Mouse (Mus musculus): ENCODE results near the gene Soga3. TPM values are rescaled to one million over a fixed set of nuclear protein-coding genes. Genes with fewer than 3 reads are reported as not detected.

The Soga3 gene
- total RNA-seq (2021), result not detected
- long read RNA-seq, experiment 1, result 0 reads
- long read RNA-seq, experiment 2, result 0 reads

- DNase-seq, result no peak
- intact Hi-C loops (cut with DNase I), result no loop called here
Observed at GRCm38 (mm10) chr10:29143566-29144335, at the start of gene Soga3. Soga3 (plus strand) TSS chr10:29143839.

GRCm38 (mm10) chr10:29106962-29107361, 36.7 kb upstream of the Soga3 start:
- no peak for DNase-seq
- intact Hi-C loops (cut with DNase I), result loop anchor here (5.0 to 10.0 kb wide), 2 partner anchors 95 to 208 kb away; partner anchors contain the start of gene Echdc1

GRCm38 (mm10) chr10:29142556-29143105, 1.0 kb upstream of the Soga3 start:
- intact Hi-C loops (cut with DNase I), result no loop called here
- no peak for DNase-seq

- no peak for DNase-seq
- intact Hi-C loops (cut with DNase I), result no loop called here
Observed at GRCm38 (mm10) chr10:29144612-29145405, 1.2 kb downstream of the Soga3 start.

- intact Hi-C loops (cut with DNase I), result no loop called here
- peak in 1 of 2 experiments; percentile 9 for DNase-seq
Observed at GRCm38 (mm10) chr10:29146198-29146857, 2.7 kb downstream of the Soga3 start.

GRCm38 (mm10) chr10:29146858-29147640, 3.4 kb downstream of the Soga3 start:
- intact Hi-C loops (cut with DNase I), result no loop called here
- peak; percentile 46 to 47 for DNase-seq

GRCm38 (mm10) chr10:29147641-29147990, 4.0 kb downstream of the Soga3 start:
- no peak for DNase-seq
- intact Hi-C loops (cut with DNase I), result no loop called here

- intact Hi-C loops (cut with DNase I), result no loop called here
- DNase-seq, result no peak
Observed at GRCm38 (mm10) chr10:29148076-29148475, 4.4 kb downstream of the Soga3 start.

GRCm38 (mm10) chr10:29155304-29155703, 11.7 kb downstream of the Soga3 start:
- intact Hi-C loops (cut with DNase I), result no loop called here
- no peak for DNase-seq

- DNase-seq, result no peak
- intact Hi-C loops (cut with DNase I), result no loop called here
Observed at GRCm38 (mm10) chr10:29161664-29162063, 18.0 kb downstream of the Soga3 start.

GRCm38 (mm10) chr10:29173778-29174177, 30.1 kb downstream of the Soga3 start:
- intact Hi-C loops (cut with DNase I), result no loop called here
- no peak for DNase-seq

GRCm38 (mm10) chr10:29175656-29176055, 32.0 kb downstream of the Soga3 start:
- intact Hi-C loops (cut with DNase I), result no loop called here
- no peak for DNase-seq

DNA sequence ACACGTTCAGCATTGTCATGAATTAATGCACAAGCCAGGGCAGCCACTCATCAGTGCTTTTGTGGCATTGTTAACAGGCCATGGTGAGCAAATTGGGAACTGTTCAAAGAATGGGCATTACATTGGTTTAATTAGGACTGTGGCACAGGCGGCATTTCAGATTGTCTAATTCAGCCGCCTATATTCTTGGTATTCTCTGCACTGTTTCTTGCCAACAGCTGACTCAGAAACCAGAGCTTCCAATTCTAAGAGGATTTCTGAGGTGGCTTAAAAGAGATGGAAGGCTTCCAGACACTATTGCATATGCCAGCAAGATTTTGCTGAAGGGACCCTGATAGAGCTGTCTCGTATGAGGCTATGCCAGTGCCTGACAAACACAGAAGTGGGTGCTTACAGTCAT, 33.2 kb downstream of the Soga3 start:
- intact Hi-C loops (cut with DNase I), result no loop called here
- DNase-seq, result no peak

DNA sequence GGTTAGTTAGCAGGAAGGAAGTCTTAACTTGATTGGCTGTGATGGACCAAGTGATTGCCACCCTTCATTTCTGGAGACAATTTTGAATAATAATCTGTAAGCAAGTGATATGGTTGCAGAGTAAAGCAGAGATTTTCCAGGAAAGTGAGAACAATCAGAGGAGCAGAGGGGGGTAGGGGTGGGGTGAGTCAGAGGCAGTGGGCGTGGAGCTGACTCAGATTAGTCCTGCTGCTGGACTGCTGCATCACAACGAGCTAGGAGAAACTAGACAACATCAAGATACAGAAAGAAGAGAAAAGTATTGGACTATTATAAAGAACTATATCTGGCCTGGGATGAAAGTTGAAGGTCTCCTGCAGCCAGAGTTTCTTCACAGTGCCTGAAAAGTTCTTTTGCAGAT, 34.4 kb downstream of the Soga3 start:
- DNase-seq, result no peak
- intact Hi-C loops (cut with DNase I), result no loop called here

DNA sequence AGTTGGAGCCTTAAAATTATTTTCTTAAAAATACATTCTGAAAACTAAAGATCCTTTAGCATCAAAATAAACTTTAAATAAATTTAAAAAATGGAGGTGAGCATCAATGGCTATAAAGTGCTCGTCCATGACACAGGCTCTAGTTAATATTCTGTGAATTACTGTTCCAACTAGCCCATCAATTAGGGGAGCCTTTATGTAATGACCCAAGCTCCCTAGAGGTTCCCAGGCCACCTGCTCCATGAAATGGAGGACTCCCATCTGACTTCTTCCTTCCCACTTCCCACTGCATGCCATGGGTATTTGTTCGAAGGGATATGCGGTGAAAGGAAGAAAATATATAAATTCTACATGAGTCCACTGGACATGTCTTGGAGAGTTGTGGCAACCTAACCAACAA, 36.6 kb downstream of the Soga3 start:
- intact Hi-C loops (cut with DNase I), result no loop called here
- DNase-seq, result no peak

GRCm38 (mm10) chr10:29181046-29181445, 37.4 kb downstream of the Soga3 start:
- intact Hi-C loops (cut with DNase I), result no loop called here
- no peak for DNase-seq

- no peak for DNase-seq
- intact Hi-C loops (cut with DNase I), result no loop called here
Observed at GRCm38 (mm10) chr10:29193769-29194168, 50.1 kb downstream of the Soga3 start.

DNA sequence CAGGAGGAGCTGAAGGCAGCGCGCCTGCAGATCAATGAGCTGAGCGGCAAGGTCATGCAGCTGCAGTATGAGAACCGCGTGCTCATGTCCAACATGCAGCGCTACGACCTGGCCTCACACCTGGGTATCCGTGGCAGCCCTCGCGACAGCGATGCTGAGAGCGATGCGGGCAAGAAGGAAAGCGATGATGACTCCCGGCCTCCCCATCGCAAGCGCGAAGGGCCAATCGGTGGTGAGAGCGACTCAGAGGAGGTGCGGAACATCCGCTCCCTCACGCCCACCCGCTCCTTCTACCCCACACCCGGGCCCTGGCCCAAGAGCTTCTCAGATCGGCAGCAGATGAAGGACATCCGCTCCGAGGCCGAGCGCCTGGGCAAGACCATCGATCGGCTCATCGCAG, 53.2 kb downstream of the Soga3 start:
- DNase-seq, result no peak
- intact Hi-C loops (cut with DNase I), result no loop called here

- DNase-seq, result no peak
- intact Hi-C loops (cut with DNase I), result no loop called here
Observed at GRCm38 (mm10) chr10:29198642-29199041, 55.0 kb downstream of the Soga3 start, which contains the start of gene Gm49353. Gm49353 (plus strand) TSS chr10:29198954.

DNA sequence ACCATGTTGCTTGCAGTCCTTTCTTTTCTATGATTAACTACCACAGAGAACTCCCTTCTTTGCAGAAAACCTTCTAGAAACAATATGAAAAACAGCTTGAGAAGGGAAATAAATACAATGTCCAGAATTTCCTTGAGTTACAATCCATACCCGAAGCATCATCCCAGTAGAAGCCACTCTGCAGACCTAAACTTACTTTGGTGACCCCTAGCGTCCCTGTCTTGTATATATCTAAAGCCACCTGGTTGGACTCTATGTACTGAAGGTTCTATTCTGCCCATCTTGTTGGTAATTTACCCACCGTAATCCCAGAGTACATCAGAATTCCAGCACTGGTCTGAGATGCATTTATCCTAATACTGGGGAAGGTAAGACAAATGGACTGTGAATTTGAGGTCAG, 56.2 kb downstream of the Soga3 start:
- DNase-seq, result no peak

More for the DNA sequence above, 56.2 kb downstream of the Soga3 start:
- intact Hi-C loops (cut with DNase I), result loop anchor here (5.0 kb wide), 1 partner anchor 93 kb away; no protein-coding TSS in a partner anchor

Data from gastrocnemius, postnatal 36 days (tissue).